Mouse (Mus musculus) layer of hippocampus, adult 18-20 months (tissue): Measurements from ENCODE around the gene Cacng2. TPM values are rescaled to one million over a fixed set of nuclear protein-coding genes. Genes with fewer than 3 reads are reported as not detected.

Experiments
- DNase-seq, 2 experiments: peaks; one replicate each; pipeline ENCODE4 v3.0.0; 2022; ENCODE audit warnings: low spot score in 2 of 2
- total RNA-seq, 2 experiments: library from RNA; stranded (reverse); gene quantifications; 2 replicates each; pipeline ENCODE4 v1.2.3; 2021

Gene Cacng2
- total RNA-seq, 2 experiments from 2014 or later: 34.4 to 34.9 TPM

- no peak for DNase-seq
Measured at GRCm38 (mm10) chr15:77955440-77956403, 164.1 kb downstream of the Cacng2 start.

GRCm38 (mm10) chr15:77954362-77954761, 165.5 kb downstream of the Cacng2 start:
- no peak for DNase-seq

GRCm38 (mm10) chr15:77952921-77953320, 166.9 kb downstream of the Cacng2 start:
- DNase-seq: no peak

GRCm38 (mm10) chr15:77949061-77949460, 170.8 kb downstream of the Cacng2 start:
- DNase-seq: no peak

- DNase-seq: no peak
Measured at GRCm38 (mm10) chr15:77945711-77946110, 174.1 kb downstream of the Cacng2 start.

Other genes with a start within 250 kb of the Cacng2 start
- 100 to 1,000 TPM; 134 to 140 TPM for gene Txn2, start 191.0 kb downstream of the Cacng2 start, total RNA-seq
- 1 to 10 TPM; 9.6 to 9.8 TPM for gene Foxred2, start 163.3 kb downstream of the Cacng2 start, total RNA-seq
- gene Eif3d, start 149.2 kb downstream of the Cacng2 start, total RNA-seq: 100 to 1,000 TPM in 1 of 2 experiments, 10 to 100 TPM in 1; 94.5 to 103 TPM
- 10 to 100 TPM; 19.5 to 21.8 TPM for gene Ift27, start 54.1 kb upstream of the Cacng2 start, total RNA-seq
- 10 to 100 TPM; 61.3 to 62.5 TPM for gene Pvalb, start 86.4 kb upstream of the Cacng2 start, total RNA-seq
- gene Ncf4, start 124.8 kb upstream of the Cacng2 start, total RNA-seq: 1 to 10 TPM; 1.1 to 1.8 TPM
- gene Csf2rb2, start 185.7 kb upstream of the Cacng2 start, total RNA-seq: 1 to 10 TPM; 1.6 to 1.9 TPM
- gene Csf2rb, start 205.7 kb upstream of the Cacng2 start, total RNA-seq: under 1 TPM; 0.84 to 0.97 TPM